Comparison of ENCODE assay signal across 15 mouse cellular contexts in the genomic region with DNA sequence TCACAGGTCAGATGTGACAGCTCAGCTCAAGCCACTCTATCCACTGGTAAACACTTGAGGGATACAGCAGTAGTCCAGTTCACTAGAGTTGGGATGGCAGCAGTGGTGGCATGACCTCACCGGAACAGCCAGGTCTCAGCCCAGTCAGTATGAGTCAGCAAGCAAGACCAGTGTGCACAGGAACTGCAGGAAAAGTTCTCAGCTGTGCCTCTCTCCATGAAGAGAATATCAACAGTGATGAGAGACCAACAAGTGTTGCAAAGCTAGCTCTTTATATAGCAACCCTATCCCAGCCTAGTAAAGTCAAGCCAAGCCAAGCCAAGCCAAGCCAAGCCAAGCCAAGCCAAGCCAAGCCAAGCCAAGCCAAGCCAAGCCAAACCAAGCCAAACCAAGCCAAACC. TPM values are rescaled to one million over a fixed set of nuclear protein-coding genes. Genes with fewer than 3 reads are reported as not detected.
"Had no signal": no experiment of that assay in that cellular context is flagged by ENCODE, and none has a peak within 500 bp of the region (broad histone marks: within the 10 kb centered on the region; RNA-seq: fewer than 3 reads in every experiment).

No protein-coding gene starts in this region.

- H3K9ac ChIP-seq: limb, embryonic 15.5 days; liver, embryonic 12.5 days; lung, embryonic 14.5 days; midbrain, embryonic 15.5 days; neural tube, embryonic 12.5 days had no signal

- H3K4me1 ChIP-seq: limb, embryonic 15.5 days; liver, embryonic 12.5 days; megakaryocyte, embryonic 14.5 days; midbrain, embryonic 15.5 days; neural tube, embryonic 12.5 days had no signal

- ATAC-seq: liver, embryonic 12.5 days; midbrain, embryonic 15.5 days had no signal

- H3K36me3 ChIP-seq: limb, embryonic 15.5 days; liver, embryonic 12.5 days; midbrain, embryonic 15.5 days; neural tube, embryonic 12.5 days had no signal

- H3K4me3 ChIP-seq: limb, embryonic 15.5 days; liver, embryonic 12.5 days; megakaryocyte, embryonic 14.5 days; midbrain, embryonic 15.5 days; neural tube, embryonic 12.5 days had no signal

- H3K4me2 ChIP-seq: limb, embryonic 15.5 days; liver, embryonic 12.5 days; lung, embryonic 14.5 days; midbrain, embryonic 11.5 days; midbrain, embryonic 15.5 days; neural tube, embryonic 12.5 days had no signal

- DNase-seq: kidney, postnatal 25 days; layer of hippocampus, adult 9-11 months; layer of hippocampus, postnatal 36 days; lung, embryonic 14.5 days; lung, postnatal 10 days; thymus, postnatal 14 days had no signal

- H3K9me3 ChIP-seq: limb, embryonic 15.5 days; liver, embryonic 12.5 days; megakaryocyte, embryonic 14.5 days; midbrain, embryonic 15.5 days; neural tube, embryonic 12.5 days had no signal

- H3K27ac ChIP-seq: limb, embryonic 15.5 days; liver, embryonic 12.5 days; macrophage; midbrain, embryonic 15.5 days; neural tube, embryonic 12.5 days; stomach, postnatal 0 days had no signal

- H3K27me3 ChIP-seq: limb, embryonic 15.5 days; liver, embryonic 12.5 days; megakaryocyte, embryonic 14.5 days; midbrain, embryonic 15.5 days; neural tube, embryonic 12.5 days had no signal

RNA-seq across cellular contexts. Expression of gene Cdh8, which starts 30.2 kb away (rescaled TPM):
- total RNA-seq: neutrophil, adult 5-6 weeks had no signal
- polyA plus RNA-seq: macrophage had no signal
